Mouse (Mus musculus): ENCODE results near the gene Hormad1.
"Not testable (repeated sequence)": the region's sequence is repeated elsewhere in the genome, so short reads cannot be mapped to it uniquely, and the experiment has no call there.

The Hormad1 gene

GRCm38 (mm10) chr3:95559437-95559836, at the start of gene Hormad1:
Hormad1 (plus strand) TSS chr3:95559677.
- DNase-seq = no peak

DNA sequence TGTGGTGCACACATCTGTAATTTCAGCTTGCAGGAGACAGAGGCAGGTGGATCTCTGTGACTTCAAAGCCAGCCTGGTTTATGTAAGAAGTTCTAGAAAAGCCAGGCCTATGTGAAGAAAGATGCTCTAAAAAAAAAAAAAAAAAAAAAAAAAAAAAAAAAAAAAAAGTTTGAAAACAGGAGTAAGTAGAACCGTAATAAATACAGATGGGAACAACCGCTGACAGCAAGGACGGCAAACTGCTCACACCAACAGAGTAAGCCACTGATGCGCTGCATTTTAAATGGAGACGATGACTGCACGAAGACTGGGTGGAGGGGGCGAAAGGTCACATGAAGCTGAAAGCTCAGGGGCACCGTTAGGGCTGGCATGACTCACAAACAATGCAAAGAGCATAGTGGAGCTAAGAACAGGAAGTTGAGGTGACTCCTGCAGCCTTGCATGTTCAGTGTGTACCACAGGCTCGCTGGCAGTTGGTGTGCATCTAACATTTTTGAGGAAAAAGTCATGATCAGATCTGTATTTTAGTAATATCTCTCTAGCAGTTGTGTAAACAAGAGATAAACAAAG, 47.8 kb upstream of the Hormad1 start:
- no peak for DNase-seq

GRCm38 (mm10) chr3:95516614-95517041, 42.8 kb upstream of the Hormad1 start:
- no peak for DNase-seq

DNA sequence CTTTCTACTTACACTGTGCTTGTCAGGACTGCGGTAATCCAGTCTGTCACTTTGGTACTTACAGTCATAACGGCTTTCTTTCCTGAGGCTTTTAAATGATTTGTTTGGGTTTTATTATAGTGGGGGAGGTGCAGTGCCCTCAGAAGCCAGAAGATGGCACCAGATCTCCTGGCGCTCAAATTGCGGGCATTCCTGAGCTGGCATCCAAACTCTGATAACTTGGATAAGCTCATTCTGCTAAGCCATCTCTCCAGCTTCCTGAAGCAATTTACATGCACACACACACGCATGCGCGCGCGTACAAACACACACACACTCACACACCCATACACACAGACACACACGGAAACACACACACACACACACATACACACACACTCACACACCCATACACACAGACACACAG, 42.0 kb upstream of the Hormad1 start:
- DNase-seq = peak; percentile 82

DNA sequence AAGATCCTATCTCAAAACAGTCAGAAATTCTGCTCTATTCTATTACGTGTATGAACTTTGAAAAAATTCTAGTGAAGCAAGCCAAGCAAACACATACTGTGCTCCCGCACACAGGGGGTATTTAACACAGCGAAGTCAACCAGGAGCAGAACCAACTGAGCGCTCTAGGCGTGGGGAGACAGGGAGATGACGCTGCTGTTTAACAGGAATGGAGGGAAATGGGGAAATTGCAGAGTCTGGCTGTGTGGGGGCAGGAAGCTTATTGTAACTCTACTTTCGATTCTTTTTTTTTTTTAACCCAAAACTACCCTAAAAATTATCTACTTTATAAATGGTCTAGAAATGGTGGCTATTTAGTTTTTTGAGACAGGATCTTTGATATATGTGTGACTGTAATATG, 40.6 kb upstream of the Hormad1 start:
- no peak for DNase-seq

GRCm38 (mm10) chr3:95519315-95519714, 40.2 kb upstream of the Hormad1 start:
- DNase-seq = no peak

DNA sequence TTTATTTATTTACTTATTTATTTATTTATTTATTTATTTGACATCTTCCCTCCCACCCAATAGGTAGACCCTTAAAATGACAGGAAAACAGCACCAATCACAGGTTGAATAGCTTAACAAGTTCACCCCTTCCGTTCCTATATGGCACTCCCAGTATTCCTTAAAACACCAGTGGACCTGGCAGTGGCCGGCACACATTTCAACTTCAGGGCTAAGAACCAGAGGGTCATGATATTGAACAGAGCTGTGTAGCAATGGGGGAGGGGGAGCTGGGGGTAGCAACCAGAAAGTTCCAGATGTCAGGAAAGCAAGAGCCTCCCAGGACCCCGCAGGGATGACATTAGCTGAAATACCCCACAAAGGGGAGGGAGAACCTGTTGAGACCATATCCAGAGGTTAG, 39.4 kb upstream of the Hormad1 start:
- DNase-seq = no peak

- no peak for DNase-seq
Measured at GRCm38 (mm10) chr3:95521168-95521567, 38.3 kb upstream of the Hormad1 start.

GRCm38 (mm10) chr3:95523662-95524061, 35.8 kb upstream of the Hormad1 start:
- DNase-seq = peak; percentile 25

DNA sequence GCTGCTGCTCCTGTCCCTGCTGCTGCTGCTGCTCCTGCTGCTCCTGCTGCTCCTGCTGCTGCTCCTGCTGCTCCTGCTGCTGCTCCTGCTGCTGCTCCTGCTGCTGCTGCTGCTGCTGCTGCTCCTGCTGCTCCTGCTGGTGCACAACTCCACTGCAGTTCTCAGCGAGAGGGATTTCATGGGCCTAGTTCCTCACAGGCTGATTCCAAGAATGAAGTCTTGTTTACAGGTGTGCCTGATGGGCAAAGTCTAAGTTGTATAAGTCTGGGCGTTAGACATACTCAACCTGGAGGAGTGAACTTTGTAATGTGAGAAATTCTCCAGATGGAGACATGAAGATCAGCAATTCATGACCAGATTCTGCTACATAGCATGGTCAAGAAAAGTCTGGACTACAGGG, 34.8 kb upstream of the Hormad1 start:
- DNase-seq = no peak

GRCm38 (mm10) chr3:95526111-95526510, 33.4 kb upstream of the Hormad1 start:
- no peak for DNase-seq

- no peak for DNase-seq
Measured at GRCm38 (mm10) chr3:95526622-95527211, 32.8 kb upstream of the Hormad1 start, which contains the start of gene Ctss. Ctss (plus strand) TSS chr3:95526786.

DNA sequence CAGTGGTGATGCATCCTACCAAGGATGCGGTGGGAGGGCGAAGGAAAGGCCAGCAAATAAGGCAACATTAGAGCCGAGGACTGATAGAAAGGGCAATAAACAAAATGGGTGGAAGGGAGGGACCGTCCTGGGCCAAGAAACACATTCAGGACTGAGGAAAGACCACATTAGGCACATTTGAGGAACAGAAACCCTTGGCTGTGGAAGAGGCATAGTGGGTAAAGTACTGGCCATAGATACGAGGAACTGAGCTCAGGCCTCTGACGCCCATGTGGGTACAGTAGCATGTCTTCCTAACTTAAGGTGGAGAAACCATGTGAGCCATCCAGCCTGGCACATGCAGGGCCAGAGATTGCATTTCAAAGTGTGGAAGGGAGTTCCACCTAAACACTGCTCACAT, 29.7 kb upstream of the Hormad1 start:
- no peak for DNase-seq

DNA sequence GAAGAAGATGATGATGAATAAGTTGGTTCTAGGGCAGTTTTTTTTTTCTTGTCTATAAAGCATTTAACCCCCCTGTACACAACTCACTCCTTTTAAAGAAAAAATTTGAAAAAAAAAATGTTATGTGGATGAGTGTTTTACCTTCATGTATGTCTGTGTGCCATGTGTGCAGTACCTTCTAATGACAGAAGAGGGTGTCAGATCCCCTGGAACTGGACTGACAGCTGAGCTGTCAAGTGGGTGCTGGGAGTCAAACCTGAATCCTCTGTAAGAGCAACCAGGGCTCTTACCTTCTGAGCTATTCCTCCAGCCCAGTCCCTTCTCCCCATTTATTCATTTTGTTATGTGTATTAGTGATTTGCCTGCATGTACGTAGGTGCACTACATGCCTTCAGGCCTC, 28.5 kb upstream of the Hormad1 start:
- no peak for DNase-seq

GRCm38 (mm10) chr3:95533364-95533763, 26.1 kb upstream of the Hormad1 start:
- no peak for DNase-seq

- no peak for DNase-seq
Measured at GRCm38 (mm10) chr3:95534927-95535326, 24.6 kb upstream of the Hormad1 start.

GRCm38 (mm10) chr3:95538936-95539335, 20.5 kb upstream of the Hormad1 start:
- DNase-seq = no peak

GRCm38 (mm10) chr3:95539837-95540236, 19.6 kb upstream of the Hormad1 start:
- DNase-seq = no peak

- DNase-seq = not testable (repeated sequence)
Measured at GRCm38 (mm10) chr3:95541186-95541585, 18.3 kb upstream of the Hormad1 start.

DNA sequence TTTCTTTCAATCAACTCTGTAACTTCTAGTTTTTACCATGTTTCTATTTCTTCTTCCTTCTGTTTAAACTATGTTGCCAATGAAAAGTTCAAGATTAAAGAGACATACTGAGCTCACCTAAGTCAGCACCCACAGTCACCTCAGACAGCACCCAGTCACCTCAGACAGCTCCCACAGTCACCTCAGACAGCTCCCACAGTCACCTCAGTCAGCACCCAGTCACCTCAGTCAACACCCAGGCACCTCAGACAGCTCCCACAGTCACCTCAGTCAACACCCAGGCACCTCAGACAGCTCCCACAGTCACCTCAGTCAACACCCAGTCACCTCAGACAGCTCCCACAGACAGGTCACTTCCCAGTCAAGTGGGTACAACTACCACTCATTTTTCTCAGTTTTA, 17.3 kb upstream of the Hormad1 start:
- no peak for DNase-seq

DNA sequence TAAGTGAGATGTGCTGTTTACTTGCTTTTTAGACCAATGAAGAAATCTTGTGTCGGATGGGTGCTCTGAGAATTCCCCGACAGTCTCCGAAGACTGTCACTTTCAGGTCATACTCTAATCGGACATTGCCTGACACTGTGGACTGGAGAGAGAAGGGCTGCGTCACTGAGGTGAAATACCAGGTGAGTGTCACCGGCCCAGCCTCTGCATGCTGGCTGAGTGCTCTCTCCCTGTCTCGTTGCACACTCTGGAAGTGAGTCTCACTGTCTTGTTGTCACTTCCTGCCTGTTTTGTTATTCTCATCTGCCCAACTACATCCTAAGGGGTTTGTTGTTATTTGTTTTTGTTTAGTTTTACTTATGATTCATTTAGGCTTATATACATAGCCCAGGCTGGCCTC, 16.5 kb upstream of the Hormad1 start:
- DNase-seq = no peak

- DNase-seq = no peak
Measured at GRCm38 (mm10) chr3:95550176-95550575, 9.3 kb upstream of the Hormad1 start.

DNA sequence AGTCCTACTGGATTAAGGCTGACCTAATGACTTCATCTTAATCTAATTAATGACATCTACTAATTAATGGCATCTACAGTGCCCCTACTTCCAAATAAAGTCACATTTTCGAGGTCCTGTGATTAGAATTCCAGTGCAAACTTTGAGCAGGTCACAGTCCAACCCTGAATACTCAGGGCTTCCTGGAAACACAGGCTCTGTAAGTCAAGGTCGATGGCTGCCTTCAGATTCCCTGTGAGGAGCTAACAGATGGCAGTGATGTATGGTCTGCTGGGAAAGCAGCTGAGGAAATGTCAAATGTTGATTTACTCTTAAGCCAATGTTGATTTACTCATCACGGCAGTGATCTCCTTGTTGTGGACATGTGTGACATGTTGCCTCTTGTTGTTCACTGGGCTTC, 5.5 kb upstream of the Hormad1 start:
- DNase-seq = no peak

GRCm38 (mm10) chr3:95560738-95561137, 1.3 kb downstream of the Hormad1 start:
- no peak for DNase-seq

DNA sequence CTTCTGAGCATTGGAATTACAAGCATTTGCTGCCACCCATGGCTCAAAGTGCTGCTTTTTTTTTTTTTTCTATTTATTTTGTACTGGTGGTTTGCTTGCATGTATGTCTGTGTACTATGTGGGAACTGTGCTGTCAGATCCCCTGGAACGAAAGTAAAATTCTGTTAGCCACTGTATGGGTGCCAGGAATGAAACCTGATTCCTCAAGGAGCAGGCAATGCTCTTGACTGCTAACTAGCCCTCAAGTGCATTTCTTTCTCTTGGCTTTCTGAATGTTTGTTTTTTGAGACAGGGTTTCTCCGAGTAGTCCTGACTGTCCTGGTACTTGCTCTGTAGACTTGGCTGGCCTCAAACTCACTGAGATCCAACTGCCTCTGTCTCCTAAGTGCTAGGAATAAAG, 2.3 kb downstream of the Hormad1 start:
- DNase-seq = no peak

Data from kidney, postnatal 10 days (tissue).